Mouse (Mus musculus): ENCODE data around the gene Olfr1283. TPM values are rescaled to one million over a fixed set of nuclear protein-coding genes. Genes with fewer than 3 reads are reported as not detected.
"Not testable (repeated sequence)": the region's sequence is repeated elsewhere in the genome, so short reads cannot be mapped to it uniquely, and the experiment has no call there.

Olfr1283 gene
- polyA plus RNA-seq (2016; fragmentation: Nextera tagmentation; extraction: Ambion mirVana), result not detected in 2 replicates

- no peaks in the 10 kb centered on the region for H3K9me3 ChIP-seq (replicated peaks)
- H3K4me1 ChIP-seq, result no peaks in the 10 kb centered on the region
- no peak within 1 kb of the TSS for H3K27ac ChIP-seq
- no peaks in the 10 kb centered on the region for H3K27me3 ChIP-seq (ENCODE audit: low read depth, poor library complexity, severe bottlenecking)
- no peaks in the 10 kb centered on the region for H3K36me3 ChIP-seq
- DNase-seq (ENCODE audit: low spot score), result no peak
- no peak within 1 kb of the TSS for H3K4me3 ChIP-seq
- 82% methylated on average over 2 of the region's 2 CpGs for WGBS
These were observed at the start of gene Olfr1283 for GRCm38 (mm10) chr2:111366490-111366889. Olfr1283 (plus strand) TSS chr2:111366790.

- no peak within 1 kb of the TSS for H3K27ac ChIP-seq
- no peaks in the 10 kb centered on the region for H3K4me1 ChIP-seq
- WGBS, result 75% methylated on average over 2 of the region's 2 CpGs
- H3K36me3 ChIP-seq, result no peaks in the 10 kb centered on the region
- no peaks in the 10 kb centered on the region for H3K9me3 ChIP-seq (replicated peaks)
- no peaks in the 10 kb centered on the region for H3K27me3 ChIP-seq (ENCODE audit: low read depth, poor library complexity, severe bottlenecking)
- H3K4me3 ChIP-seq, result no peak within 1 kb of the TSS
- no peak for DNase-seq (ENCODE audit: low spot score)
These were observed 40.4 kb upstream of the Olfr1283 start, which contains the start of gene Olfr1281 for GRCm38 (mm10) chr2:111326220-111326619. Olfr1281 (plus strand) TSS chr2:111326520.

- WGBS, result 92% methylated on average over 5 of the region's 5 CpGs
These were observed 32.9 kb upstream of the Olfr1283 start for GRCm38 (mm10) chr2:111333721-111334120.

GRCm38 (mm10) chr2:111335976-111336375 is 30.6 kb upstream of the Olfr1283 start, which contains the start of gene Olfr1282:
Olfr1282 (minus strand) TSS chr2:111336076.
- WGBS, result 89% methylated on average over 2 of the region's 2 CpGs
- H3K36me3 ChIP-seq, result no peaks in the 10 kb centered on the region
- no peaks in the 10 kb centered on the region for H3K4me1 ChIP-seq
- DNase-seq (ENCODE audit: low spot score), result no peak
- no peak within 1 kb of the TSS for H3K27ac ChIP-seq
- no peaks in the 10 kb centered on the region for H3K9me3 ChIP-seq (replicated peaks)
- H3K4me3 ChIP-seq, result no peak within 1 kb of the TSS
- no peaks in the 10 kb centered on the region for H3K27me3 ChIP-seq (ENCODE audit: low read depth, poor library complexity, severe bottlenecking)

More at GRCm38 (mm10) chr2:111333721-111334120, 32.9 kb upstream of the Olfr1283 start:
- H3K4me3 ChIP-seq; DNase-seq (ENCODE audit: low spot score); H3K36me3 ChIP-seq; H3K27ac ChIP-seq; H3K9me3 ChIP-seq (replicated peaks); H3K27me3 ChIP-seq (ENCODE audit: low read depth, poor library complexity, severe bottlenecking); H3K4me1 ChIP-seq: not testable (repeated sequence)

GRCm38 (mm10) chr2:111375222-111375621 is 8.6 kb downstream of the Olfr1283 start, which contains the start of gene Olfr1284:
Olfr1284 (plus strand) TSS chr2:111375522.
- no peaks in the 10 kb centered on the region for H3K36me3 ChIP-seq
- H3K27me3 ChIP-seq (ENCODE audit: low read depth, poor library complexity, severe bottlenecking), result no peaks in the 10 kb centered on the region
- H3K4me1 ChIP-seq, result no peaks in the 10 kb centered on the region
- no peak for DNase-seq (ENCODE audit: low spot score)
- no peak within 1 kb of the TSS for H3K4me3 ChIP-seq
- H3K27ac ChIP-seq, result no peak within 1 kb of the TSS
- 98% methylated on average over 1 of the region's 1 CpGs for WGBS
- H3K9me3 ChIP-seq (replicated peaks), result no peaks in the 10 kb centered on the region

Other genes with a start within 250 kb of the Olfr1283 start
- gene Gm15130, start 213.9 kb upstream of the Olfr1283 start, polyA plus RNA-seq (2016; fragmentation: Nextera tagmentation; extraction: Ambion mirVana), result not detected in 2 replicates
- gene 4930430A15Rik, start 137.2 kb upstream of the Olfr1283 start, polyA plus RNA-seq (2016; fragmentation: Nextera tagmentation; extraction: Ambion mirVana), result not detected in 2 replicates
- not detected in 2 replicates for gene Olfr1275, start 131.5 kb upstream of the Olfr1283 start, polyA plus RNA-seq (2016; fragmentation: Nextera tagmentation; extraction: Ambion mirVana)
- not detected in 2 replicates for gene Olfr1276, start 112.3 kb upstream of the Olfr1283 start, polyA plus RNA-seq (2016; fragmentation: Nextera tagmentation; extraction: Ambion mirVana)
- not detected in 2 replicates for gene Olfr1277, start 92.7 kb upstream of the Olfr1283 start, polyA plus RNA-seq (2016; fragmentation: Nextera tagmentation; extraction: Ambion mirVana)
- gene Olfr1278, start 76.7 kb upstream of the Olfr1283 start, polyA plus RNA-seq (2016; fragmentation: Nextera tagmentation; extraction: Ambion mirVana), result not detected in 2 replicates
- not detected in 2 replicates for gene Olfr1279, start 66.2 kb upstream of the Olfr1283 start, polyA plus RNA-seq (2016; fragmentation: Nextera tagmentation; extraction: Ambion mirVana)
- not detected in 2 replicates for gene Olfr1280, start 52.8 kb upstream of the Olfr1283 start, polyA plus RNA-seq (2016; fragmentation: Nextera tagmentation; extraction: Ambion mirVana)
- gene Olfr1281, start 40.3 kb upstream of the Olfr1283 start, polyA plus RNA-seq (2016; fragmentation: Nextera tagmentation; extraction: Ambion mirVana), result not detected in 2 replicates
- gene Olfr1282, start 30.7 kb upstream of the Olfr1283 start, polyA plus RNA-seq (2016; fragmentation: Nextera tagmentation; extraction: Ambion mirVana), result not detected in 2 replicates
- gene Olfr1284, start 8.7 kb downstream of the Olfr1283 start, polyA plus RNA-seq (2016; fragmentation: Nextera tagmentation; extraction: Ambion mirVana), result not detected in 2 replicates
- not detected in 2 replicates for gene Olfr1286, start 56.3 kb downstream of the Olfr1283 start, polyA plus RNA-seq (2016; fragmentation: Nextera tagmentation; extraction: Ambion mirVana)
- not detected in 2 replicates for gene Olfr1287, start 82.4 kb downstream of the Olfr1283 start, polyA plus RNA-seq (2016; fragmentation: Nextera tagmentation; extraction: Ambion mirVana)
- gene Olfr1288, start 107.3 kb downstream of the Olfr1283 start, polyA plus RNA-seq (2016; fragmentation: Nextera tagmentation; extraction: Ambion mirVana), result not detected in 2 replicates
- gene Olfr1289, start 114.0 kb downstream of the Olfr1283 start, polyA plus RNA-seq (2016; fragmentation: Nextera tagmentation; extraction: Ambion mirVana), result not detected in 2 replicates
- not detected in 2 replicates for gene Olfr1290, start 127.0 kb downstream of the Olfr1283 start, polyA plus RNA-seq (2016; fragmentation: Nextera tagmentation; extraction: Ambion mirVana)
- gene Olfr1291-ps1, start 130.4 kb downstream of the Olfr1283 start, polyA plus RNA-seq (2016; fragmentation: Nextera tagmentation; extraction: Ambion mirVana), result not detected in 2 replicates
- not detected in 2 replicates for gene Olfr1293-ps, start 158.4 kb downstream of the Olfr1283 start, polyA plus RNA-seq (2016; fragmentation: Nextera tagmentation; extraction: Ambion mirVana)
- not detected in 2 replicates for gene Olfr1294, start 173.5 kb downstream of the Olfr1283 start, polyA plus RNA-seq (2016; fragmentation: Nextera tagmentation; extraction: Ambion mirVana)
- gene Olfr1295, start 202.9 kb downstream of the Olfr1283 start, polyA plus RNA-seq (2016; fragmentation: Nextera tagmentation; extraction: Ambion mirVana), result not detected in 2 replicates